1 mouse cellular context compared by ENCODE assay signal in the genomic region with DNA sequence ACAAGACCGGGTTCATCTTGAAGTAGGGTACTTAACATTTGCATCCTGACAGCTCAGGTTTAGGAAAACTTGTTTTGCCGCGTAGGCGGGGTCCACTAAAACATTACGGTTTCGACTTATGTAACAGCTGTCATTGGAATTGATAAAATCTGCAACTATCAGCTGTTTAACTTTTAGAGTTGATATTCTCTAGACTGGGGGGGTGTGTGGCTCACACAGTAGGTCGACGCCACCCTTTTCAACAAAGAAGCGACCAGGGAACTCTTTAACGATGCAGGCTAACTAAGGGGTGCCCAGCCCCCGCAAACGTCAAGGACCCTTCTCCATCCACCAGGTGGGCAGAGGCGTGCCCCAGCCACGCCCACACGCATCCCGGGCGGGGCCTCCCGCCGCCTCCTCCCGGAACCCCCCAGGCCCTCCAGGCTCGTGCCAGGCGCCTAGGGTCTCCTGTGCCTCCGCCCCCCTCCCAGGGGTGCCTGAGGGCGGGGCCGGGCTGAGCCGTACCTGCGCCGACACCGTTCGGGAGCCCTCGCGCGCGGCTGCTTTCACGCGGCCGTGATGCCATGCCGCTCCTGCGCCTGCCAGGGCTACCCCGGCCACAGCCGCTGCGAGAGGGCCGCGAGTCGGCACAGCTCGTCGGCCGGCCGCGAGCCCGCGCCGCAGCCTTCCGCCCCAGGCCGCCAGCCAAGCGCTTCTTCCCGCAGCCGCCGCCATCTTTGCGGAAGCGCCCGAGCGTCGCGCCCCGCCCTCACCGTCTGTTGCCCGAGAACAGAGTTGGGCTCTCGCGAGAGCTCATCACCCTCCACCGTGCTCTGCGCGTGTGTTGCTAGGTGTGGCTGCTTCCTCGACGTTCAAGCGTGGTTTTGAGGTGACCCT.
A peak's percentile ranks its signal among the peaks of the same experiment; 100 is the strongest.
TF ChIP-seq lines count a peak whose summit lies in the region.

Micu2 (minus strand) TSS at position 737 of the 876 bp plus-strand sequence.

TF ChIP-seq in CH12.LX, 34 proteins besides CTCF, POLR2A, EP300 and RAD21 (continued from another document):
- no peak; the same call in none of the 2 replicates for TF ChIP-seq TCF12 (IDR thresholded peaks at IDR 0.05; ENCODE audit: low read depth, low read length)
- no peak for TF ChIP-seq IRF4 (IDR thresholded peaks at IDR 0.05; ENCODE audit: low read depth, low read length)
- peak; percentile 78 for TF ChIP-seq ZKSCAN1 (IDR thresholded peaks at IDR 0.05; ENCODE audit: borderline replicate concordance, low read depth, low read length)
- TF ChIP-seq MYC (IDR thresholded peaks at IDR 0.05; ENCODE audit: low read depth, low read length), result peak; percentile 90; the same call in 1 of the 2 replicates
- no peak for TF ChIP-seq PAX5 (IDR thresholded peaks at IDR 0.05; ENCODE audit: low read length)
- no peak for TF ChIP-seq SMC3 (IDR thresholded peaks at IDR 0.05; ENCODE audit: low read depth, low read length)
- TF ChIP-seq NELFE (IDR thresholded peaks at IDR 0.05; ENCODE audit: low read depth, low read length), result peak; percentile 93
- TF ChIP-seq UBTF (IDR thresholded peaks at IDR 0.05; ENCODE audit: low read depth, low read length), result no peak
- peak; percentile 49; the same call in 1 of the 2 replicates for TF ChIP-seq ETS1 (conservative IDR thresholded peaks at IDR 0.05; ENCODE audit: low read depth, low read length)
- TF ChIP-seq NRF1 (IDR thresholded peaks at IDR 0.05; ENCODE audit: low read depth, low read length), result peak; percentile 73
- TF ChIP-seq MEF2A (IDR thresholded peaks at IDR 0.05; ENCODE audit: borderline replicate concordance, low read depth, low read length), result no peak; the same call in 1 of the 2 replicates
- TF ChIP-seq MAZ (IDR thresholded peaks at IDR 0.05; ENCODE audit: low read depth, low read length), result no peak; the same call in 1 of the 2 replicates
- TF ChIP-seq E2F4 (IDR thresholded peaks at IDR 0.05; ENCODE audit: insufficient replicate concordance, low read depth, low read length), result no peak
- peak; percentile 98 for TF ChIP-seq MAX (IDR thresholded peaks at IDR 0.05; ENCODE audit: low read length)
- TF ChIP-seq HCFC1 (IDR thresholded peaks at IDR 0.05; ENCODE audit: low read depth, low read length), result peak; percentile 77
- TF ChIP-seq ZNF384 (IDR thresholded peaks at IDR 0.05; ENCODE audit: low read depth, low read length), result no peak
- TF ChIP-seq RCOR1 (conservative IDR thresholded peaks at IDR 0.05; ENCODE audit: low read depth, low read length), result 0 out of 2 replicates have a peak, but pooled peaks have one; percentile 11
- TF ChIP-seq ELF1 (IDR thresholded peaks at IDR 0.05; ENCODE audit: low read depth, low read length), result peak; percentile 99
- no peak for TF ChIP-seq GABPA (IDR thresholded peaks at IDR 0.05; ENCODE audit: insufficient replicate concordance, low read depth, low read length)
- peak; percentile 56; the same call in 1 of the 2 replicates for TF ChIP-seq KAT2A (IDR thresholded peaks at IDR 0.05; ENCODE audit: insufficient replicate concordance, low read length)
- peak; percentile 75; the same call in 1 of the 2 replicates for TF ChIP-seq SIN3A (IDR thresholded peaks at IDR 0.05; ENCODE audit: low read length)
- 0 out of 2 replicates have a peak, but pooled peaks have one; percentile 20 for TF ChIP-seq TBP (conservative IDR thresholded peaks at IDR 0.05; ENCODE audit: low read depth, low read length)
- TF ChIP-seq CHD1 (IDR thresholded peaks at IDR 0.05; ENCODE audit: low read depth, low read length), result no peak
- no peak for TF ChIP-seq JUND (conservative IDR thresholded peaks at IDR 0.05; ENCODE audit: low read depth, low read length)
- peak; percentile 99 for TF ChIP-seq CHD2 (IDR thresholded peaks at IDR 0.05; ENCODE audit: low read length)
- TF ChIP-seq USF2 (conservative IDR thresholded peaks at IDR 0.05; ENCODE audit: low read depth, low read length), result no peak
- TF ChIP-seq MAFK (IDR thresholded peaks at IDR 0.05; ENCODE audit: insufficient replicate concordance, low read length), result no peak
- TF ChIP-seq POLR2AphosphoS2 (IDR thresholded peaks at IDR 0.05; ENCODE audit: low read depth, low read length), result peak; percentile 89
- peak; percentile 73 for TF ChIP-seq BHLHE40 (IDR thresholded peaks at IDR 0.05; ENCODE audit: low read depth, low read length)
- peak; percentile 91 for TF ChIP-seq MXI1 (IDR thresholded peaks at IDR 0.05; ENCODE audit: low read depth, low read length)
- TF ChIP-seq ZMIZ1 (IDR thresholded peaks at IDR 0.05; ENCODE audit: low read depth, low read length), result peak; percentile 91
- no peak for TF ChIP-seq USF1 (IDR thresholded peaks at IDR 0.05; ENCODE audit: low read depth, low read length)
TF ChIP-seq in CH12.LX: peak in this region for 17.
